Mouse (Mus musculus) kidney, postnatal 0 days (tissue): ENCODE data around the gene Cyp39a1. TPM values are rescaled to one million over a fixed set of nuclear protein-coding genes. Genes with fewer than 3 reads are reported as not detected.

Experiments used
- ATAC-seq: fragments of 200-750 bp; cut with Nextera tagmentation; replicated peaks from 2 replicates; pipeline ENCODE4 v1.8.0; 2017; ENCODE audit warnings: low read depth, moderate number of reproducible peaks, moderate TSS enrichment, moderate library complexity; ENCODE audit not compliant: low FRiP score
- DNase-seq: peaks from one replicate; pipeline ENCODE4 v3.0.0-alpha.2; 2016; ENCODE audit warnings: low spot score
- H3K27ac ChIP-seq: fragments of 300-500 bp; sonication (generic); 2 replicates; pipeline ENCODE4 v1.5.1; 2014; ENCODE audit warnings: mild to moderate bottlenecking
- H3K27me3 ChIP-seq: fragments of 300-500 bp; sonication (generic); 2 replicates; pipeline ENCODE4 v1.6.1; 2014; ENCODE audit warnings: low read length, mixed read lengths; ENCODE audit not compliant: insufficient read depth
- H3K36me3 ChIP-seq: fragments of 300-500 bp; sonication (generic); 2 replicates; pipeline ENCODE4 v1.6.1; 2014; ENCODE audit warnings: low read length, mixed read lengths; ENCODE audit not compliant: insufficient read depth
- H3K4me1 ChIP-seq: fragments of 300-500 bp; sonication (generic); replicated peaks from 2 replicates; pipeline ENCODE4 v1.6.1; 2014; ENCODE audit warnings: antibody characterized with exemption, low read length, mixed read lengths; ENCODE audit not compliant: insufficient read depth
- H3K4me2 ChIP-seq: fragments of 300-500 bp; sonication (generic); 2 replicates; pipeline ENCODE4 v1.6.1; 2014; ENCODE audit warnings: mild to moderate bottlenecking, low read length, moderate library complexity, mixed read lengths
- H3K4me3 ChIP-seq: fragments of 300-500 bp; sonication (generic); replicated peaks from 2 replicates; pipeline ENCODE4 v1.5.1; 2014; ENCODE audit warnings: low read depth, low read length
- H3K9ac ChIP-seq: fragments of 300-500 bp; sonication (generic); 2 replicates; pipeline ENCODE4 v1.6.1; 2014; ENCODE audit warnings: low read depth, low read length
- H3K9me3 ChIP-seq: fragments of 300-500 bp; sonication (generic); replicated peaks from 2 replicates; pipeline ENCODE4 v1.6.1; 2016; ENCODE audit warnings: low read length, inconsistent platforms, mixed read lengths
- CTCF ChIP-seq: IDR thresholded peaks from 2 replicates; pipeline ENCODE4 v1.5.1; 2016; ENCODE audit warnings: antibody characterized with exemption, low read depth, mild to moderate bottlenecking, moderate library complexity
- WGBS: fragments of 180-500 bp; shearing (Covaris S2); extraction: QIAGEN DNeasy Blood & Tissue Kit; methylation state at CpG from one replicate; pipeline ENCODE4 v1.1.7; 2014; 5-methylcytosine and 5-hydroxymethylcytosine counted together
- polyA plus RNA-seq: library from polyadenylated mRNA; unstranded; fragments of >200 nt; fragmentation: Nextera tagmentation; extraction: Ambion mirVana; gene quantifications from 2 replicates; pipeline ENCODE4 v1.2.1, GENCODE M21; 2015

The Cyp39a1 gene
- polyA plus RNA-seq, 1 experiment from 2014 or later: 24.0 TPM

DNA sequence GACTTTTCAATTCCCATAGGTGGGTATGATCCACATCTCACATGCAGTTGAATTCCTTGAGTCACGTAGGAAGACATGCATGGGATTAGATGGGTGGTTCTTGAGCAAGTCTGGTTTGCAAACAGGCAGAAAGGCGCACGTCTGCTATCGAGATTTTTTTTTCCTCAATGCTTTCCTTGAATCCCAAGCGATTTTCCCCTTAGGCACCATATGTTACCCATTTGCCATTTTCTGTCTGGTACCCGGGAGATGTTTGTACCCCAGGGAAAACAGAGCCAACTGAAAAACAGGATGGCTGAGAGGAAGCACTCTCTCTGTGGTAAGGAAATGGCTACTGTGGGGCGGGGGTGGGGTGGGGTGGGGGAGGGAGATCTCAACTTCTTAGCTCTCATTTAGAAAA lies 49.4 kb downstream of the Cyp39a1 start:
- no peak for ATAC-seq
- Histone ChIP-seq H3K9me3 (no peaks in the 10 kb centered on the region), H3K4me3 (no peak overlapping the region), H3K27ac (no peak overlapping the region), H3K4me1 (no peaks in the 10 kb centered on the region), H3K4me2 (no peak overlapping the region), H3K36me3 (no peaks in the 10 kb centered on the region), H3K9ac (no peak overlapping the region), H3K27me3 (no peaks in the 10 kb centered on the region)
- DNase-seq: no peak
- 67% methylated on average over 7 of the region's 7 CpGs for WGBS
- TF ChIP-seq CTCF: no peak

DNA sequence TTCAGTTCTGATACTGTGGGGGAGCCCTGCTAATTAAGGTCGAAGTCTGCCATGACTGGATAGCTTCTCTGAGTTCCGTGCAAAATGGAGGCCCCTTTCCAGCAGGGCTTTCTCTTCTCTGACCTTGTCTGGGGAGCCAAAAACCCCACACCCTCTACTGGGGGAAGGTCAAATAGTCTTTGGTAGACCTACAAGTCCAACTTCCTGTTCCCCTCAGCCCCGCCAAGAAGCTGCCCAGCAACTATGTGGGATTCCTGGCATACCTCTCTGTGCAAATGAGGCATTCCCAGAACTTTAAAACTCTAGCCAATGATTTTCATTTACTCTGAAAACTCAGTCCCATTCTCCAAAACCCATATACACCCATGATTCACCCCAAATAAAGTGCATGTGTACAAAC lies 52.2 kb downstream of the Cyp39a1 start:
- H3K4me2 ChIP-seq: no peak overlapping the region
- DNase-seq (peak; percentile 45), ATAC-seq (no peak)
- H3K4me3 ChIP-seq: no peak overlapping the region
- H3K4me1 ChIP-seq: no peaks in the 10 kb centered on the region
- TF ChIP-seq CTCF: no peak
- H3K27ac ChIP-seq: no peak overlapping the region; the same call in 1 of the 2 replicates
- H3K9ac ChIP-seq: no peak overlapping the region
- no peaks in the 10 kb centered on the region for H3K9me3 ChIP-seq
- 70% methylated on average over 3 of the region's 3 CpGs for WGBS
- no peaks in the 10 kb centered on the region for H3K36me3 ChIP-seq
- no peaks in the 10 kb centered on the region for H3K27me3 ChIP-seq

DNA sequence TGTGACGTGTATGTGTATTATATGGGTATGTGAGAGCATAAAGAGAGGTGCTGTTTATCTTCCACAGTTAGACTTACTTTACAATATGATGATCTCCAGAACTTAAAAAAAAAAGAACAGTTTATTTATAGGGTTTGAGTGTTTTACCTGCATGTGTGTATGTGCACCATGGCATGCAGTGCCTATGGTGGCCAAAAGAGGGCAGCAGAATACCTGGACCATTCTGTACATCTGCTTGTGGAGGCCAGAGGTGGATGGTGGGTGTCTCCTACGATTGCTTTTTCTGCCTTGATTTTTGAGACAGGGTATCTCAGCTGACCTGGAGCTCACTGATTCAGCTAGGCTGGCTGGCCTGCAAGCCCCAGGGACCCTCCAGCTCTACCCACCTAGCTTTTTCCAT lies 57.3 kb downstream of the Cyp39a1 start:
- Histone ChIP-seq H3K27ac (no peak overlapping the region), H3K4me2 (no peak overlapping the region), H3K9ac (no peak overlapping the region), H3K9me3 (no peaks in the 10 kb centered on the region), H3K27me3 (no peaks in the 10 kb centered on the region), H3K4me3 (no peak overlapping the region), H3K36me3 (no peaks in the 10 kb centered on the region), H3K4me1 (no peaks in the 10 kb centered on the region)
- ATAC-seq (no peak), DNase-seq (no peak)
- TF ChIP-seq CTCF: peak; percentile 30; the same call in 1 of the 2 replicates
- WGBS: 98% methylated on average over 2 of the region's 2 CpGs

DNA sequence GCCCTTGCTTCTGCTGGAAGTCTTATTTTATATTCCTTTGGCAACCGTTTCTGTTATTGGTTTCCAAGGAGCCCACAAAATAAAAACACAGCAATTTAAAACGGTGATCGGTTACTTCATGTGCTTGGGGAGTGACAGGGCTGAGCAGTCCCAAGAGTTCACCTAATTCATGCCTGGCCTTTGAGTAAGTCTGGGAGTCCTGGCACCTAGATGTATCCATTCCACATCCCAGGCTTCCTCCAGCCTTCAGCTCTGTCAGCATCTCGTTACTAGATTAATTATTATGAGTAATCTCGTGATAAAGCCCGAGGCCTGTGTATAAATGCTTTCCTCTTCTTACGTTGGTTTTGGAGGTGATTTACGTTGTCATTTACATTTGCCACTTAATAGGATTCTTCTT lies 64.1 kb downstream of the Cyp39a1 start:
- Histone ChIP-seq H3K9ac (no peak overlapping the region), H3K36me3 (no peaks in the 10 kb centered on the region), H3K9me3 (no peaks in the 10 kb centered on the region), H3K27ac (no peak overlapping the region), H3K4me1 (no peaks in the 10 kb centered on the region), H3K4me3 (no peak overlapping the region), H3K27me3 (no peaks in the 10 kb centered on the region), H3K4me2 (no peak overlapping the region)
- DNase-seq (no peak), ATAC-seq (no peak)
- WGBS: 54% methylated on average over 8 of the region's 8 CpGs
- no peak for TF ChIP-seq CTCF

DNA sequence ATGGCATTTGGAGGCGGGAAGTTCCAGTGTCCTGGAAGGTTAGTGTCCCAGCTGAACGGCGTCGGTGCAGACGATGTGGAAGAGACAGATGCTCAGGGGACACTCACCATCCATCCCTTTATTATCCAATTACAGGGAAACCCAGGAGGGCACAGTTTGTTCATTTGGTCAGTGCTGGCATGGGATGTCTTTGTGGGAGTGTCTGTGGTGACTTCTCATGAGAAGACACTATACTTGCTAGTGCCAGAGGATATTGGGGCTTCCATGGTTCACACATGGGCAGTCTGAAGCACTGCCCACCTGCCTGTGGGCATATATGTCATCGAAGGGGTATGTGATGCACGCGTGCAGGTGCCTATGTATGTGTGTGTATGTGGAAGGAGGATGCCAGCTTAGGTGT lies 64.8 kb downstream of the Cyp39a1 start:
- Histone ChIP-seq H3K4me1 (no peaks in the 10 kb centered on the region), H3K9ac (no peak overlapping the region), H3K27ac (no peak overlapping the region), H3K27me3 (no peaks in the 10 kb centered on the region), H3K9me3 (no peaks in the 10 kb centered on the region), H3K4me3 (no peak overlapping the region), H3K36me3 (no peaks in the 10 kb centered on the region), H3K4me2 (no peak overlapping the region)
- TF ChIP-seq CTCF: no peak
- DNase-seq: no peak
- 77% methylated on average over 8 of the region's 8 CpGs for WGBS
- ATAC-seq: no peak

DNA sequence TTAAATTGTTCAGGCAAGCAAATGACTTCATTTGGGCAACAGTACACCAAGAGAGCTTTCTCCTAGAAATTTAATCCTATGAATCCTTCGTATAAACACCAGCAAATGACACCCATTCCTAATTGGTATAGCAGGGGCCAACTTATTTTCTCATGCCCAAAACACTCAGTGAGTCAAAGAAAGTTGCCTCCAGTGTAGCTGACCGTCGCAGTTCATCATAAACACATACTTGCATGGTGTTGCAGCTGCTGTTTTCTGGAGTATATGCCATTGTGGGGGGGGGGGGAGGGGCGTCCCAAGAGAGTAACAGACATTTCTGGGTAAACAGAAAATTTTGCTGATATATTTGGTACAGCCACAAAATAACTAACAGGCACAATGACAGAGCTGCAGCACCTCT lies 67.0 kb downstream of the Cyp39a1 start:
- H3K4me3 ChIP-seq: no peak overlapping the region
- H3K9me3 ChIP-seq: no peaks in the 10 kb centered on the region
- H3K4me2 ChIP-seq: no peak overlapping the region
- 75% methylated on average over 4 of the region's 4 CpGs for WGBS
- H3K27me3 ChIP-seq: no peaks in the 10 kb centered on the region
- TF ChIP-seq CTCF: no peak
- no peak for DNase-seq
- no peaks in the 10 kb centered on the region for H3K36me3 ChIP-seq
- no peak for ATAC-seq
- no peaks in the 10 kb centered on the region for H3K4me1 ChIP-seq
- H3K27ac ChIP-seq: no peak overlapping the region
- no peak overlapping the region for H3K9ac ChIP-seq

DNA sequence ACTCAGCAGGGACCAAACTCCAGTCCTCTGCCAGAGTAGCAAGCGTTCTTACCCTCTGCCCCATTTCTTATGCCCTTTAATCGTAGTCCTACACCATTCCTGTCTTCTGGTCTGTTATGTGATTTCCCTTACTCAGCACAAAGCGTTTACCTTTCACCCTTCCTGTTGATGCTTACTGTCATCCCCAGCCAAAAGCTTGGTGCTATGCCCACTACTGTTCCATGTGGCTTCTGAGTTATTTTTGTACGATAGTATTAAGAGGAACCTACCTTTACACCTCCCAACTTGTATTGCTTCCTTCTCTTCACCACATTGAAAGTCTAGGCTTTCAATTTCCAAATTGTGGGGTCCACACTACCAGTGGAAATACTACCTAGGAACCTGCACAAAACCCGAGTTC lies 76.7 kb downstream of the Cyp39a1 start:
- no peak overlapping the region for H3K9ac ChIP-seq
- TF ChIP-seq CTCF: no peak
- H3K27ac ChIP-seq: no peak overlapping the region
- DNase-seq: no peak
- no peaks in the 10 kb centered on the region for H3K9me3 ChIP-seq
- H3K4me1 ChIP-seq: peaks cover 16% of the 10 kb centered on the region; the same call in 1 of the 2 replicates
- no peak overlapping the region for H3K4me3 ChIP-seq
- no peak overlapping the region for H3K4me2 ChIP-seq
- H3K27me3 ChIP-seq: no peaks in the 10 kb centered on the region
- no peak for ATAC-seq
- no peaks in the 10 kb centered on the region for H3K36me3 ChIP-seq
- WGBS: 86% methylated on average over 5 of the region's 5 CpGs
